Mouse (Mus musculus): ENCODE results near the gene Gm5891. TPM values are rescaled to one million over a fixed set of nuclear protein-coding genes. Genes with fewer than 3 reads are reported as not detected.
"Not testable (repeated sequence)": the region's sequence is repeated elsewhere in the genome, so short reads cannot be mapped to it uniquely, and the experiment has no call there.

Gene Gm5891
- not detected in 2 replicates for polyA plus RNA-seq (2012; rRNA removed)

GRCm38 (mm10) chr7:21921191-21921590 is at the start of gene Gm5891:
TSS of gene Gm5891 (minus strand) at chr7:21921291.
- DNase-seq (ENCODE audit: extremely low spot score in 1 of 2, low spot score in 1 of 2): not testable (repeated sequence)

Other genes starting within 250 kb of the Gm5891 start
- gene Gm4175, start 159.8 kb downstream of the Gm5891 start, polyA plus RNA-seq (2012; rRNA removed): not detected in 2 replicates
- not detected in 2 replicates for gene Gm4177, start 124.6 kb downstream of the Gm5891 start, polyA plus RNA-seq (2012; rRNA removed)
- not detected in 2 replicates for gene Vmn1r135, start 88.9 kb downstream of the Gm5891 start, polyA plus RNA-seq (2012; rRNA removed)
- not detected in 2 replicates for gene Gm5725, start 77.0 kb downstream of the Gm5891 start, polyA plus RNA-seq (2012; rRNA removed)
- gene Vmn1r137, start 73.3 kb upstream of the Gm5891 start, polyA plus RNA-seq (2012; rRNA removed): not detected in 2 replicates
- gene Vmn1r138, start 107.6 kb upstream of the Gm5891 start, polyA plus RNA-seq (2012; rRNA removed): not detected in 2 replicates
- gene Gm6176, start 135.0 kb upstream of the Gm5891 start, polyA plus RNA-seq (2012; rRNA removed): not detected in 2 replicates
- not detected in 2 replicates for gene Vmn1r139, start 147.8 kb upstream of the Gm5891 start, polyA plus RNA-seq (2012; rRNA removed)
- gene Gm16451, start 197.0 kb upstream of the Gm5891 start, polyA plus RNA-seq (2012; rRNA removed): not detected in 2 replicates
- gene Gm10666, start 213.4 kb upstream of the Gm5891 start, polyA plus RNA-seq (2012; rRNA removed): not detected in 2 replicates
- not detected in 2 replicates for gene Vmn1r142, start 242.7 kb upstream of the Gm5891 start, polyA plus RNA-seq (2012; rRNA removed)

Data from frontal cortex, adult 2 months (tissue).